Mouse (Mus musculus): ENCODE data around the gene Fchsd2. TPM values are rescaled to one million over a fixed set of nuclear protein-coding genes. Genes with fewer than 3 reads are reported as not detected.

Gene Fchsd2
- polyA plus RNA-seq, 1 experiment from 2014 or later, result 38.6 TPM

- ATAC-seq (ENCODE audit: low FRiP score), result no peak
- Histone ChIP-seq H3K9ac (no peak overlapping the region), H3K27me3 (0 out of 2 replicates have a peak, but pooled peaks cover 4% of the 10 kb centered on the region), H3K36me3 (no peaks in the 10 kb centered on the region), H3K4me2 (no peak overlapping the region), H3K4me1 (replicated peaks) (0 out of 2 replicates have a peak, but pooled peaks cover 6% of the 10 kb centered on the region), H3K9me3 (no peaks in the 10 kb centered on the region), H3K27ac (no peak overlapping the region), H3K4me3 (no peak overlapping the region)
- 86% methylated on average over 6 of the region's 6 CpGs for WGBS
Observed at GRCm38 (mm10) chr7:101062246-101062645, 30.4 kb upstream of the Fchsd2 start.

GRCm38 (mm10) chr7:101063523-101063922 is 29.1 kb upstream of the Fchsd2 start:
- Histone ChIP-seq H3K27me3 (0 out of 2 replicates have a peak, but pooled peaks cover 4% of the 10 kb centered on the region), H3K4me3 (no peak overlapping the region), H3K27ac (no peak overlapping the region), H3K9ac (no peak overlapping the region), H3K4me2 (no peak overlapping the region), H3K9me3 (no peaks in the 10 kb centered on the region), H3K4me1 (replicated peaks) (0 out of 2 replicates have a peak, but pooled peaks cover 6% of the 10 kb centered on the region), H3K36me3 (no peaks in the 10 kb centered on the region)
- WGBS, result 88% methylated on average over 10 of the region's 10 CpGs
- ATAC-seq (ENCODE audit: low FRiP score), result no peak

GRCm38 (mm10) chr7:101064697-101065688 is 27.7 kb upstream of the Fchsd2 start:
- Histone ChIP-seq H3K4me2 (no peak overlapping the region), H3K9me3 (no peaks in the 10 kb centered on the region), H3K27ac (no peak overlapping the region), H3K4me3 (no peak overlapping the region), H3K9ac (no peak overlapping the region), H3K27me3 (0 out of 2 replicates have a peak, but pooled peaks cover 4% of the 10 kb centered on the region), H3K36me3 (no peaks in the 10 kb centered on the region), H3K4me1 (replicated peaks) (0 out of 2 replicates have a peak, but pooled peaks cover 6% of the 10 kb centered on the region)
- WGBS, result 91% methylated on average over 7 of the region's 7 CpGs
- ATAC-seq (ENCODE audit: low FRiP score), result no peak

GRCm38 (mm10) chr7:101066009-101066408 is 26.7 kb upstream of the Fchsd2 start:
- 91% methylated on average over 5 of the region's 5 CpGs for WGBS
- ATAC-seq (ENCODE audit: low FRiP score), result no peak
- Histone ChIP-seq H3K4me1 (replicated peaks) (0 out of 2 replicates have a peak, but pooled peaks cover 6% of the 10 kb centered on the region), H3K4me2 (no peak overlapping the region), H3K27me3 (0 out of 2 replicates have a peak, but pooled peaks cover 4% of the 10 kb centered on the region), H3K9ac (no peak overlapping the region), H3K36me3 (no peaks in the 10 kb centered on the region), H3K9me3 (no peaks in the 10 kb centered on the region), H3K27ac (no peak overlapping the region), H3K4me3 (no peak overlapping the region)

- H3K4me1 ChIP-seq (replicated peaks), result no peaks in the 10 kb centered on the region
- H3K27ac ChIP-seq, result no peak overlapping the region
- H3K9ac ChIP-seq, result no peak overlapping the region
- no peaks in the 10 kb centered on the region for H3K9me3 ChIP-seq
- 81% methylated on average over 3 of the region's 3 CpGs for WGBS
- H3K27me3 ChIP-seq, result 0 out of 2 replicates have a peak, but pooled peaks cover 3% of the 10 kb centered on the region
- no peak overlapping the region for H3K4me2 ChIP-seq
- no peaks in the 10 kb centered on the region for H3K36me3 ChIP-seq
- no peak for ATAC-seq (ENCODE audit: low FRiP score)
- no peak overlapping the region for H3K4me3 ChIP-seq
Observed at GRCm38 (mm10) chr7:101066650-101067346, 25.9 kb upstream of the Fchsd2 start.

GRCm38 (mm10) chr7:101067521-101067920 is 25.1 kb upstream of the Fchsd2 start:
- Histone ChIP-seq H3K27ac (no peak overlapping the region), H3K9me3 (no peaks in the 10 kb centered on the region), H3K4me3 (no peak overlapping the region), H3K4me1 (replicated peaks) (no peaks in the 10 kb centered on the region), H3K27me3 (no peaks in the 10 kb centered on the region), H3K9ac (no peak overlapping the region), H3K36me3 (no peaks in the 10 kb centered on the region), H3K4me2 (no peak overlapping the region)
- 89% methylated on average over 2 of the region's 2 CpGs for WGBS
- no peak for ATAC-seq (ENCODE audit: low FRiP score)

- 82% methylated on average over 6 of the region's 6 CpGs for WGBS
- Histone ChIP-seq H3K36me3 (no peaks in the 10 kb centered on the region), H3K4me1 (replicated peaks) (no peaks in the 10 kb centered on the region), H3K9me3 (no peaks in the 10 kb centered on the region), H3K4me2 (no peak overlapping the region), H3K4me3 (no peak overlapping the region), H3K27ac (no peak overlapping the region), H3K27me3 (no peaks in the 10 kb centered on the region), H3K9ac (no peak overlapping the region)
- ATAC-seq (ENCODE audit: low FRiP score), result no peak
Observed at GRCm38 (mm10) chr7:101069271-101069670, 23.4 kb upstream of the Fchsd2 start.

GRCm38 (mm10) chr7:101070406-101070805 is 22.3 kb upstream of the Fchsd2 start:
- Histone ChIP-seq H3K27me3 (no peaks in the 10 kb centered on the region), H3K4me1 (replicated peaks) (no peaks in the 10 kb centered on the region), H3K9me3 (no peaks in the 10 kb centered on the region), H3K9ac (no peak overlapping the region), H3K36me3 (no peaks in the 10 kb centered on the region), H3K4me3 (no peak overlapping the region), H3K27ac (no peak overlapping the region), H3K4me2 (no peak overlapping the region)
- 47% methylated on average over 4 of the region's 4 CpGs for WGBS
- ATAC-seq (ENCODE audit: low FRiP score), result no peak

GRCm38 (mm10) chr7:101071020-101071419 is 21.6 kb upstream of the Fchsd2 start:
- Histone ChIP-seq H3K4me3 (no peak overlapping the region), H3K36me3 (no peaks in the 10 kb centered on the region), H3K4me2 (no peak overlapping the region), H3K4me1 (replicated peaks) (no peaks in the 10 kb centered on the region), H3K27ac (no peak overlapping the region), H3K9ac (no peak overlapping the region), H3K27me3 (no peaks in the 10 kb centered on the region), H3K9me3 (no peaks in the 10 kb centered on the region)
- 56% methylated on average over 6 of the region's 6 CpGs for WGBS
- ATAC-seq (ENCODE audit: low FRiP score), result no peak

- 85% methylated on average over 12 of the region's 12 CpGs for WGBS
- H3K27me3 ChIP-seq, result no peaks in the 10 kb centered on the region
- no peaks in the 10 kb centered on the region for H3K36me3 ChIP-seq
- no peak overlapping the region for H3K4me2 ChIP-seq
- no peak for ATAC-seq (ENCODE audit: low FRiP score)
- no peak overlapping the region for H3K27ac ChIP-seq
- no peaks in the 10 kb centered on the region for H3K4me1 ChIP-seq (replicated peaks)
- H3K9ac ChIP-seq, result no peak overlapping the region
- no peak overlapping the region for H3K4me3 ChIP-seq
- no peaks in the 10 kb centered on the region for H3K9me3 ChIP-seq
Observed at GRCm38 (mm10) chr7:101072123-101072740, 20.4 kb upstream of the Fchsd2 start.

- H3K4me1 ChIP-seq (replicated peaks), result no peaks in the 10 kb centered on the region
- no peaks in the 10 kb centered on the region for H3K9me3 ChIP-seq
- H3K27me3 ChIP-seq, result no peaks in the 10 kb centered on the region
- WGBS, result 81% methylated on average over 8 of the region's 8 CpGs
- no peak overlapping the region for H3K4me3 ChIP-seq
- no peaks in the 10 kb centered on the region for H3K36me3 ChIP-seq
- H3K9ac ChIP-seq, result no peak overlapping the region
- no peak overlapping the region for H3K27ac ChIP-seq
- H3K4me2 ChIP-seq, result no peak overlapping the region
- no peak for ATAC-seq (ENCODE audit: low FRiP score)
Observed at GRCm38 (mm10) chr7:101074170-101074767, 18.4 kb upstream of the Fchsd2 start.

Data from hindbrain, embryonic 13.5 days (tissue).